Mouse (Mus musculus): Measurements from ENCODE around the gene Grm3.
A peak's percentile ranks its signal among the peaks of the same experiment; 100 is the strongest.

Grm3 gene

DNA sequence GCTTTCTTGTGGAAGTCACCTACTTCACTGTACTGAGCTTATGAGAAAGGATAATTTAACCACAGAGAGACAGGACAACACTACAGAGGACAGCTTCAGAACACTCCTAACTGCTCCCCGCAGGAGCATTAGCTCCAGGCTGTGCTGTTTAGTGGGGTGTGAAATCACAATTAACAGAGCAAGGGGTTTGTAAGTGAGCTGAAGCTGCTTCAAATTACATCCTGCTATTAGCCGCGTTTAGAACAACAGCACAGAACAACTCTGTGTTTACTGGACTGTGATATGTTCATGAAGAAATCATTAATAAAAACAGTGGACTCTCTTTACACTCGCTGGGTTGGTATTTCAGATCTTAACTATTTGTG, 101.9 kb downstream of the Grm3 start:
- peak; percentile 56 for DNase-seq (ENCODE audit: low read depth, low spot score)

DNA sequence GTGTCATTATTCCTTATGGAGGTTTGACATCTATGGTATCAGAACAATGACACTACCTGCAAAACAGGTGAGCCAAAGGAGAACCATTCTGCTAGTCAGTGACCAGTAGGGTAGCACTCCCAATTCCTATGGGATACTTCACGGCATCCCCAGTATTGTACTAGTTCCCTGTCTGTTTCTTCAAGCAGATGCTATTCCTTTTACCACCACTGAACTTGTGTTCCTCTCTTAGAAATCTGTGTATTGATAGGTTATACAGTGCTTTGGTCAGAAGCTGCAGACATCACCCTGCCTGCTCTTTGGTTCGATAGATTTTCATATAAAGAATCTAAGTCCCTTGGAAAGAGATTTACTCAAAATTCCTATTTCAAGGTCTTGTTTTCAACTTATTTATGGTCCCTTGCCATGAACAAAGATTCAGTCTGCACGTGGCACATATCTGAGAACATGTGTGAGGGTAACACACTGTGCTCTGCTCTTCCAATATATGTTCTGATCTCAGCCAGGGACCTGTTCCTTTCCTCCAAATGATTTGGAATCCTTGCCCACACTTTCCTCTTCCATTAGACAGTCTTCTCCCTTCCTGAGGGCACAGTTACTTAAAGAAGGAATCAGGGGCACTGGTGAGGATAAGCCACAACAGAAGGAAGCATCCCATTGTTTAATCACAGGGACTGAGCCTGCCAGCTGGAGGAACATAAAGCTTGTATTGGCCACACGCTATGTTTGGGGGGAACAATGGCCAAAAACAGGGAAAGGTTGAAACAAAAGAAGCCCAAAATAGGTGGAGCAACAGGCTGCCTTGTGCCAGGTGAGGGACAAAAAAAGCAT, 102.5 kb downstream of the Grm3 start:
- no peak for DNase-seq (ENCODE audit: low read depth, low spot score)

DNA sequence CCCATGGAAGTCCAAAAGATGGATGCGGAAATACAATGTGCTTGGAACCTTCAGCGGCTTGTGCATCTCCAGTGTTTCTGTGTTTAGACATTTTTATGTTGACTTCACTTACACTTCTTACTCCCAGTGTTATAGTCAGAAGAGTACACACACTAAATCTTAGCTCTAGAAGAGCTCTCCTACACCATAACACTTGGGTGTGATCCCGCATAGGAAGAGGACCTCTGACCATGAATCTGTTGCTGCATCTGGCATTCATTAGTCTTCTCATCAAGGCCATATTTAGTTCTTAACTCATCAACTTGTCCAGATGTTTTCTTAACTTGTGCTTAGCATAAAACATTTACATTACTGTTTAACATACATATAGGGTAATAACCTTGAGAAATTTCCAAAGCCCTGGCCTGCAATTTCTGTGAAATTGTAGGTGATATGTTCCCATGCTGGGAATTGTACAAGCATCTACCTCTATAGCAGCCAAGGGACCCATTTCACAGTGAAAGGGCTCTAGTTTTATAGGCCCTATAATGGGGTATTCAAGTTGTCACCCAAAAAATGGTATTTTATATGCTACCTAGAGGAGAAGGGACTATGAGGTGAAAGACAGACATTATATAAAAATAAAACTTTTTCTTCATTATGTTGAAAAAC, 103.4 kb downstream of the Grm3 start:
- DNase-seq (ENCODE audit: low read depth, low spot score): no peak

DNA sequence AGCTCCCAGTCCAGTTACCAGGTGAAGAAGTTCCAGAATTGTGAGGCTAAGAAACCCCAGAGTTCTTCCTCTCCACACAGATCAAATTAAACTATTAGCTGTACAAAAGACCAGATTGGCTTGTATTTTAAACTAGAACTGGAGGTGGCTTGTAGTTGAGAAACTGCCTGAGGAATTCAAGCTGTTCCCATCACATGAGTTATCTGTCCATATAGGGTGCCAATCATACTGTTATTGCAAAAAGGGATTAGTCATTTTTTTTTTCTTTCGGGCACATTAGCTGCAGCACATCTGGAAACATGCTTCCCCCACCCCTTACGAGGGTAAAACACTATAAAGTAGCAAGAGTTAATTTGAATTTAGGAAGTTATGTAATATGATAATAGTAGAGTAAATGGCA, 145.9 kb downstream of the Grm3 start:
- peak; percentile 77 for DNase-seq (ENCODE audit: low read depth, low spot score)

DNA sequence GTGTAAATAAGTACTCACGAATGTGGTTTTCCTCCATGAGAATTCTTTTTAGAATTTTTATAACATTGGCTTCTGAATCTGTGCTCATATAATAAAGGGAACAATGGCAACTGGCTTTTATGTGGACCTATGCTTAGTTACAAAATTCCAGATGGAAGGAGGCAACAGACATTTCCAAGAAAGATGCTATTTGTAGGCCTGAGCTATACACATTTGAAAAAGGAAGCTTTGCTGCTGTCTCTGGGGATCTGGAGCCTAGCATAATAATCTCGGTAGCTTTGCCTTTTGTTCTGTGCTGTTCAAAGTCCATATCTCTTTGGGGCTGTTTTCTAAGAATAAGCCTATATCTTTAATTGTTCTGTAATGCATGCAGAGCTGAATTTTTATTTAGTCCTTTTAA, 146.4 kb downstream of the Grm3 start:
- DNase-seq (ENCODE audit: low read depth, low spot score): peak; percentile 65

DNA sequence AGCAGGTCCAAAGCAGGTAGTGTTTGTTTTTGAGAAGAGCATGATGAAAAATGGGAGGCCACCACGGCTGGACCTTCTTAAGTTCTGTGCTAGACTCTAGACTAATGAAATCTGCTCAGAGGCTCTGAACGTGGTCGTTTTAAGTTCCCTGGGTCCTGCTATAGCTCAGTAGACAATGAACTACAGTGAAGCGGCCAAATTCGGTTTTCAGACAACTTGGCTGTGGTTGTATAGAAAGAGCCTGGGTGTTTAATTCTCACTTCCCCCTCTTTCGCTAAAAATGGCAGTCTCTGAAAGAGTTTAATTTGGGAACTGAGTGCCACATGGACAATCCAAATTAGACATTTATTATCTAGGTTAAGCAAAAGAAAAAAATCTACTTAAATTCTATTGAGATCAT, 154.0 kb downstream of the Grm3 start:
- peak; percentile 87 for DNase-seq (ENCODE audit: low read depth, low spot score)

DNA sequence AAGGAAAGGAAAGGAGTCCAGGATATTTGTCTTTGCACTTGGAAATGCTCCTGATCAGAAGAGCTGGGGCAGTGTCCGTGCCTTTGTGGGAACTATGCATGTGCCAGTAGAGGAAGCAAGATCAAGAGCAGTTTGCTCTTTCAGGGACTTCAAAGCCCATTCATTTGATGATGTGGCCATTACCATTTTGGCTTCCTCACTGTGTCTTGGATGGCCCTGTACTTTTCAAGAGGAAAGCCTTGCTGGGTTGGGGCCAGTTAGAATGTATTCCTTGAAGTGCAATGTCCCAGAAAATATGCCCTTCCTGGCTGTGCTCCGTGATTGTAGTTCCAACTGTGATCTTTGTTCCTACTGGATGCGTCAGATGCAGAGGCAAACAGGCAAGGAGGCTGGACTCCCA, 167.3 kb downstream of the Grm3 start:
- peak; percentile 48 for DNase-seq (ENCODE audit: low read depth, low spot score)

DNA sequence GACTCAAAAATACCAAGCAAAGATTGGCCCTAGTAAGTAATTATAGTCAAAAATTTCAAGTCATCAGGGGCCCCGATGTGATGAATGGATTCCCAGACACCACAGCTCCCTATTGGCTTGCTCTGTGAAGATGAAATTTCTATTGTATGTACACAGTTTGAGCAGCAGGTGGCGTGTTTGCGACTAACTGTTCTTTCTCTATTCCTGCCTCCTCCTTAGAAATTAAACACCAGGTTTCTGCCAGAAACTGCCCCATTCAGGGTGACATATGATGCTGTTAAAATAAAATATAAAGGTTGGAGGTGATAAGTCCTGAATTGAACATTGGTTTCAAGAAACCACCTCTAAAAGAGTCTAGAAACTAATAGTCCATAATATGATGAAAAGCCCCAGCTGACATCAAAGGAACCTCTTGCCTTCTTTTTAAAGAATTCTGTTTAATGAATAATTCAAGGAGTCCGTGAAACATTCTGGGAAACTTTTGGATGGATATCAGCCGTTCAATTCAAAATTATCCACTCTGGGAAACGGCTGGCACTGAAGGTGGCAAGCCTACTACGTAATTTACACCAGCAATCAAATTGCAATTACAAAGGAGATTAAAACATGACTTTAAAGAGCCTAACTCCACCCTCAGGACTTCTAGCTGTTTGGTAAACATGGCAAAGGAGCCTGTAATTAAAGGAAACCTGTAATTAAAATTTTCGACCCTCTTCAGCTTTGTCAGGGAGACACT, 184.0 kb downstream of the Grm3 start:
- peak; percentile 76 for DNase-seq (ENCODE audit: low read depth, low spot score)

DNA sequence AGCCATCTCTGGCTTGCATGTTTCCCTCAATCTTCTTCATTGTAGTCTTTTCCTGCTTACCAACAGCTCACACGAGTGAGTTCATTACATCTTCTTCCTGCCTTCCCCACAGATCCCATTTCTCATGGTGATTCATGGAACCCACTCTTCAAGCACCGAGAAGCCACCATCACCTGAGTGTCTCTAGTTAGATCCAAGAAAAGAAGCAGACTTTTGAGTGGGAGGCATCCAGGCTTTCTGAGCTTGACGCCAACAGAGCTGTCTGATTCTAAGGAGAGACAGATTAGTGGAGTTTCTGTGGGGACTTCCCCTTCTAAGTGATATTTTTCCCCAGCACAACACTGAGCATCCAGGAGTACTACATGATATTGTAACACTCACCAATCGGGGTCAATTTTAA, 199.5 kb downstream of the Grm3 start:
- peak; percentile 80 for DNase-seq (ENCODE audit: low read depth, low spot score)

DNA sequence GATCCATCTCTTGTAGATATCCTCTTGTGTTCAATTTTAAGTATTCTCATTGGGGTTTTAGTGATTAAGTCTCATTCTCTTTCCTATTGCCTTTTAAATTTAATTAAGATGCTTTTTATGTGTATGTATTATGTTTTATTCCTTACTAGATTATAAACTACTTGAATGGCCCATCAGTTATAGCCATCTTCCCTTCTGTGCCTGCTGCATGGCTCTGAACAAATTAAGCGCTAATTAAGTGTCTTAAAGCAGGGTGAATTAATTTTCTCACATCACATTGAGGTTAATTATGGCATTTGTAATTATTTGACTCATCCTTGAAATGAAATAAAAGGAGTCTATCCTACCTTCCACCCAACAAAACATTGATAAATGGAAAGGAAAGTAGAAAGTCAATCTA, 213.9 kb downstream of the Grm3 start:
- DNase-seq (ENCODE audit: low read depth, low spot score): no peak

DNA sequence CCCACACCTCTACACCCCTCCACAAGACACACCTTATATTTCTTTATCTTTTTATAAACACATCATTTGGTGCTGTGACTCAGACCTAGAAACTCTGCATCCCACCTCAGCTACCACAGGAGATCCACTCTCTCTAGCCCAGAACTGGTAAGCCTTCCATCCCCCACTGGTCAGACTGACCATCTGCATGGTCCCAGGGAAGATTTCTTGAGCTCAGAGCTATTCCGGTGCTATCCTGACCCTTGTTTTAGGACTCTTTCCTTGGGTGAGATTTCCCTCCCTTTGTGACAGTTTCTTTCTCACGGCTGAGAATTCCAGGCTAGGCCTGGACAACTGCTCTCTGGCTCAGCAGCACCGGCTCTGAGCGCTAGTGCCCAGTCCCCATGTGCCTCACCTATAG, 227.7 kb downstream of the Grm3 start:
- no peak for DNase-seq (ENCODE audit: low read depth, low spot score)

DNA sequence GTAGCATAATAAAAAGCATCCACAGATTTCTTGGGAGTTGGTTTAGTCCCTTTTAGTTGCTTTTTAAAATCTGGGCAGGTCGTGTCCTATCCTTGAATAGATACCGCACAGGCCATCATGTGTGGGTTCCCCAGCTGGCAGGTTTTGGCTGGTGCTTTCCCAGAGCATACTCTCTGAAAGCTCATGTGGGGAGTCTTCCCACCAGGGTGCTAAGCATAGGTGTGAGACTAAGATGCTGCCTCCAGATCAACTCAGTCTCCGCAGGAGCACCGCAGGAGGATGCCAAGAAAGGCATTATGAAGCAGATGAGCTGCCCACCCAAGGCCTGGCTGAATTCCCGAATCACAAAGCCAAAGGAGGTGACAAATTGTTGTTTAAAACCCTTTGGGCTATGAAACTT, 229.5 kb downstream of the Grm3 start:
- DNase-seq (ENCODE audit: low read depth, low spot score): peak; percentile 94

DNA sequence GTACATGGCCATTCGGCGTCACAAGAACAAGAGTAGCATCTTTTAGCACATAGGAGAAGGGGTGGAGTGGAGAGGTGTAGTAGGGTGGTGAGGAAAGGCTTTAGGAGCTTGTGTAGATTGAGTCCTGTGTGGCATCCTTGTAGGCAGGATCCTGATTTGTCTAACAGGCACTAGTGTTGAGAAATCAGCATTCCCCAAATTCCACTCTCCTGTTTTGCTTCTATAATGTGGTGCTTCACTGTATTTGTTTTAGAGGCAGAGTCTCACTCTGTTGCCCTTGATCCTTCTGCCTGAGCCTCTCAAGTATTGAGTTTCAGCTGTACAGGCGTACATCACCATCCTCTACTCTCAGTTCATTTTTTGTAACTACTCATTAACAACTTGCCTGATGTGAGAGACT, 247.4 kb downstream of the Grm3 start:
- DNase-seq (ENCODE audit: low read depth, low spot score): no peak

DNA sequence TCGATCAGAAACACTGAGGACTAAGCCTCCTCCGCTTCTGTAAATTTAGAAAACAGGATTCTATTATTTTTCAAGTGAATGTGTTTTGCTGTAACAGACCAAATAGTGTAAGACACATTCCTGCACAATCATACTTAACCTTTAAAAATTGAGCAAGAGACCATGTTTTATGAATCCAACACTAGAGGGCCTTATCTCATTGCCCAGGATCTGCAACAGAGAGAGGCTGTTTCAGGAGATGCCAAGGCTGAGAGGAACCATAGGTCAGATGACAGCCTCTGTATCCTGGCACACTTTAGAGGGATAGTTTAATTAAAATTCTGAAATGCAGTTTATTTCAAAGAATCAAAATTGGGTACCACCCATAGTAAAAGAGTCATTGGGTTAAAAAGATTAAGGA, 271.7 kb downstream of the Grm3 start:
- DNase-seq (ENCODE audit: low read depth, low spot score): peak; percentile 64

DNA sequence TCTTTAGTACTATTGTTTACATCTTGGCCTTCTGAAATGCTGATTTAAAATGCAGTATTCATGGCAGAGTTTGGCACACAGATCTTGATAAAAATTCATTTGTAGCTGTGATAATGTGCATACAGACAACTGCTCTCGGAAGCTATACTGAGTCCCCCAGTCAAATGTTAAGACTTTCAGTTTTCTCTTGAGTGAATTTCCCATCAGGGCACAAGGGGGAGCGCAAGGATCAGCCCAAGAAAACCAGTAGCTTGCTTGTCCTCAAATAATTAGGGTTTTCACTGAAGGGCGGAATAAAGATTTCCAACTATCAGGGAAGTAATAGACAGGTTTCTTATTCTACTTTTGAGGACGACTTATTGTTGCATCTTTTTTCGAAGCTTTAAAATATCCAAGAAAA, 275.4 kb downstream of the Grm3 start:
- peak; percentile 82 for DNase-seq (ENCODE audit: low read depth, low spot score)

DNA sequence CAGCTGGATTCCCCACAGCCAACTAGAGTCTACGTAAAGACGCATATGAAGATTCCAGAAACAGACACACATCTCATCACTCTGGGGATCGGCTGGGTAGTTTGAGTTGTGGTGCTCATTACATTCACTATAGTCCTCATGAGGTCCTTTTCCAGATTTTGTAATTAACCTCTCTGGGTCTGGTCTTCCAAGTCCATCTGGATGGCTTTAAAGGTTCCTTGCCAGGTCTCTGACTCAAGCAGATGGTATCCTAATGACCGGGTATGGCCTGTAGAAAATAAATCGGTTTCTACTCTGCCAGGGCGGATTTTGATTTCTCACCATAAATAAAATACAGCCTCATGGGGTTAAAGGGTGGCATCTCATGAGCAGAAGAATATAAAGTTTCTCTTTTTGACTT, 276.0 kb downstream of the Grm3 start:
- peak; percentile 95 for DNase-seq (ENCODE audit: low read depth, low spot score)

DNA sequence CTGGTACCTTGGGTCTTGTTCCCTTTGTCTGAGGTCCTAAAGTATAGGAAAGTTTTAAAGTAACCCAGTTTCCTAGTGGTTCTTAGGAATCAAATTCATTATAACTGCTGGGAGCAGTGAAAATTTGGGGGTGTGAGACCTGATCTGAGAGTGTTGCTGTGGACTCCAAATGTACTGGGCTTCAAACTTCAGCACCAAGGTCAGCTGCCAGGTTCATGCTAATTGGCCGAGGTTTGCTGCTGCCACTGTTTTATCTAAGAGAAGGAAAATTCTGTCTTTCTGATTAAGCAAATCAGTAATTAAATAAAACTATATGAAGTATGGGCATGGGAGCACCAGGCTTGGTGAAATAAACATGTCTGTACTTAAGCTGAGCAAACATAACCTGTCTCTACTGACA, 278.8 kb downstream of the Grm3 start:
- no peak for DNase-seq (ENCODE audit: low read depth, low spot score)
